Mouse (Mus musculus): ENCODE data around the gene Nptn. TPM values are rescaled to one million over a fixed set of nuclear protein-coding genes. Genes with fewer than 3 reads are reported as not detected.

The Nptn gene
- polyA plus RNA-seq, 1 experiment from 2014 or later = 122 TPM

GRCm38 (mm10) chr9:58691471-58691870, 109.4 kb downstream of the Nptn start:
- H3K27ac ChIP-seq (ENCODE audit: low read length) = no peak overlapping the region
- 56% methylated on average over 7 of the region's 7 CpGs for WGBS
- H3K9ac ChIP-seq (ENCODE audit: low read depth, low read length) = no peak overlapping the region
- H3K36me3 ChIP-seq (ENCODE audit: control insufficient read depth, insufficient read depth, low read length) = no peaks in the 10 kb centered on the region
- no peak overlapping the region for H3K4me2 ChIP-seq (ENCODE audit: low read depth, low read length)
- ATAC-seq = no peak
- H3K9me3 ChIP-seq (ENCODE audit: control insufficient read depth, low read length) = no peaks in the 10 kb centered on the region
- no peak overlapping the region for H3K4me3 ChIP-seq (ENCODE audit: low read length)
- H3K27me3 ChIP-seq (replicated peaks; ENCODE audit: control insufficient read depth, insufficient read depth, low read length) = no peaks in the 10 kb centered on the region
- H3K4me1 ChIP-seq (ENCODE audit: control insufficient read depth, insufficient read depth, low read length) = no peaks in the 10 kb centered on the region

GRCm38 (mm10) chr9:58698486-58698885, 116.4 kb downstream of the Nptn start:
- ATAC-seq = no peak
- no peaks in the 10 kb centered on the region for H3K9me3 ChIP-seq (ENCODE audit: control insufficient read depth, low read length)
- H3K4me3 ChIP-seq (ENCODE audit: low read length) = no peak overlapping the region
- H3K27me3 ChIP-seq (replicated peaks; ENCODE audit: control insufficient read depth, insufficient read depth, low read length) = no peaks in the 10 kb centered on the region
- H3K9ac ChIP-seq (ENCODE audit: low read depth, low read length) = no peak overlapping the region
- H3K4me2 ChIP-seq (ENCODE audit: low read depth, low read length) = no peak overlapping the region
- no peak overlapping the region for H3K27ac ChIP-seq (ENCODE audit: low read length)
- H3K4me1 ChIP-seq (ENCODE audit: control insufficient read depth, insufficient read depth, low read length) = no peaks in the 10 kb centered on the region
- no peaks in the 10 kb centered on the region for H3K36me3 ChIP-seq (ENCODE audit: control insufficient read depth, insufficient read depth, low read length)
- 94% methylated on average over 2 of the region's 2 CpGs for WGBS

- no peaks in the 10 kb centered on the region for H3K4me1 ChIP-seq (ENCODE audit: control insufficient read depth, insufficient read depth, low read length)
- no peak for ATAC-seq
- H3K9ac ChIP-seq (ENCODE audit: low read depth, low read length) = no peak overlapping the region
- no peak overlapping the region for H3K4me3 ChIP-seq (ENCODE audit: low read length)
- no peaks in the 10 kb centered on the region for H3K9me3 ChIP-seq (ENCODE audit: control insufficient read depth, low read length)
- no peak overlapping the region for H3K27ac ChIP-seq (ENCODE audit: low read length)
- H3K4me2 ChIP-seq (ENCODE audit: low read depth, low read length) = no peak overlapping the region
- 77% methylated on average over 2 of the region's 2 CpGs for WGBS
- H3K36me3 ChIP-seq (ENCODE audit: control insufficient read depth, insufficient read depth, low read length) = no peaks in the 10 kb centered on the region
- no peaks in the 10 kb centered on the region for H3K27me3 ChIP-seq (replicated peaks; ENCODE audit: control insufficient read depth, insufficient read depth, low read length)
Observed at GRCm38 (mm10) chr9:58701751-58702150, 119.7 kb downstream of the Nptn start.

- 81% methylated on average over 7 of the region's 7 CpGs for WGBS
- ATAC-seq = no peak
- Histone ChIP-seq H3K4me1 (ENCODE audit: control insufficient read depth, insufficient read depth, low read length) (no peaks in the 10 kb centered on the region), H3K36me3 (ENCODE audit: control insufficient read depth, insufficient read depth, low read length) (no peaks in the 10 kb centered on the region), H3K9me3 (ENCODE audit: control insufficient read depth, low read length) (no peaks in the 10 kb centered on the region), H3K4me3 (ENCODE audit: low read length) (no peak overlapping the region), H3K27me3 (replicated peaks; ENCODE audit: control insufficient read depth, insufficient read depth, low read length) (no peaks in the 10 kb centered on the region), H3K4me2 (ENCODE audit: low read depth, low read length) (no peak overlapping the region), H3K27ac (ENCODE audit: low read length) (no peak overlapping the region), H3K9ac (ENCODE audit: low read depth, low read length) (no peak overlapping the region)
Observed at GRCm38 (mm10) chr9:58703766-58704165, 121.7 kb downstream of the Nptn start.

- Histone ChIP-seq H3K4me3 (ENCODE audit: low read length) (no peak overlapping the region), H3K9ac (ENCODE audit: low read depth, low read length) (no peak overlapping the region), H3K4me1 (ENCODE audit: control insufficient read depth, insufficient read depth, low read length) (no peaks in the 10 kb centered on the region), H3K9me3 (ENCODE audit: control insufficient read depth, low read length) (no peaks in the 10 kb centered on the region), H3K27ac (ENCODE audit: low read length) (no peak overlapping the region), H3K36me3 (ENCODE audit: control insufficient read depth, insufficient read depth, low read length) (no peaks in the 10 kb centered on the region), H3K4me2 (ENCODE audit: low read depth, low read length) (no peak overlapping the region), H3K27me3 (replicated peaks; ENCODE audit: control insufficient read depth, insufficient read depth, low read length) (no peaks in the 10 kb centered on the region)
- no peak for ATAC-seq
- WGBS = 63% methylated on average over 7 of the region's 7 CpGs
Observed at GRCm38 (mm10) chr9:58706024-58706423, 124.0 kb downstream of the Nptn start.

Other genes starting within 250 kb of the Nptn start
- not detected in 2 replicates for gene Tbc1d21, start 211.8 kb upstream of the Nptn start, polyA plus RNA-seq (2015; fragmentation: Nextera tagmentation; extraction: Ambion mirVana)
- 0.35 and 0.62 TPM in 2 replicates for gene Insyn1, start 93.6 kb upstream of the Nptn start, polyA plus RNA-seq (2015; fragmentation: Nextera tagmentation; extraction: Ambion mirVana)
- 17.9 and 18.1 TPM in 2 replicates for gene Cd276, start 26.8 kb upstream of the Nptn start, polyA plus RNA-seq (2015; fragmentation: Nextera tagmentation; extraction: Ambion mirVana)
- gene Rec114, start 161.7 kb downstream of the Nptn start, polyA plus RNA-seq (2015; fragmentation: Nextera tagmentation; extraction: Ambion mirVana) = 1.4 TPM in 2 replicates
- gene Hcn4, start 241.2 kb downstream of the Nptn start, polyA plus RNA-seq (2015; fragmentation: Nextera tagmentation; extraction: Ambion mirVana) = 0.21 and 0.22 TPM in 2 replicates